Mouse (Mus musculus) cerebellum, postnatal 14 days (tissue): ENCODE results near the gene Tspo2.

Experiments used
- DNase-seq, 2 experiments: peaks; one replicate each; pipeline ENCODE4 v3.0.0; 2021; ENCODE audit warnings: mixed read lengths in 2 of 2

The Tspo2 gene

DNA sequence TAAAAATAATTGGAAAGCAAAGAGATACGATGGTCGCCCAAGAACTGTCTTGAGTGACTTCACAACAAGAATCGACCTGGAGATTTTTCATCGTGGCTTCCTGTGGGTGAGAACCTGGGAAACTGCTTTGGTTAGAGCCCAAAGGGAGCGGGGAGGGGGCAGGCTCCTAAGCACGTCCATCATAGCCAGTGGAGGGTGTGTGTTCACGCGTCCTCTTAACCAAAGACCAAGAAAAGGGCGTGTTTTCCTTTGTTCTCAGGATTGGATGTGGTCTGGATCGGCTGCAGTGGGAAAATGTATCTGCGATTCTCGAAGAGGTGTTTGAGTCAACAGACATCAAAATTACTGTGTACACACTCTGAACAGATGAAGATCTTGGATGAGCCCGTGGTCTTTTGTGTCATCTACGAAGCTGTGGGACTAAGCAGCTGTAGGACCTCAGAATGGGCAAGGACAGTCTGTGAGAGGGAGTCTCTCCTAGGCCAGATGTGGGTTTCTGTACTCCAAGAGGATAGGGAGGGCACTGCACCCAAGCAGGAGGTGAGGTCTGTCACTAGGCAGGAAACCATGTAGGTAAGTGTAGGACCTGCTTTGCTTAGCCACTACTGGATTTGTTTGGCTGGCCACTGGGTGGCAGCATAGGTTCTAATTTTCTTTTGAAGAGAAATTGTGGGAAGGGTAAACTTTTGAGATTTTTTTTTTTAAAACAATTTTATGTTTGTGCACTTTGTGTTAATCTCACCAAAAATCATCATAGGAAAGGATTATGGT, 34.7 kb downstream of the Tspo2 start:
- DNase-seq: peak; percentile 83 to 86

DNA sequence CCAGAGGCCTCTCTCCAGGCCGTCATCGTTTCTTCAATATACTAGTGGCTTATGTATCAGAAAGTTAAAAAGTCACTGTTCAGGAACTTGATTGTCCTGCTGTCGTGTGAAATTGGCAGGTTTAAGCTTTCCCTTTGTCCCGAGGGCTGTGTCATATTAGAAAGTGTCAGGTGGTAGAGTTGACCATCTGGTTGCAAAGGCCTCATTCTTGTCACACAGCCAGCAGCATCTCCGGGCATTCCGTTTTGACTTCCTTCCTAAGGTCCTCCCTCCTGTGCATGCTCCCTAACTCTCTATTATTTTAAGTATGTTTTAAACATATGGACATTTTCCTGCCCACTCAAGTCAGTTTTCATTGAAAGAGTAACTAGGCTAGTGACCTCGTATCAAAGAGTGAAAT, 35.3 kb downstream of the Tspo2 start:
- peak; percentile 75 to 77 for DNase-seq

DNA sequence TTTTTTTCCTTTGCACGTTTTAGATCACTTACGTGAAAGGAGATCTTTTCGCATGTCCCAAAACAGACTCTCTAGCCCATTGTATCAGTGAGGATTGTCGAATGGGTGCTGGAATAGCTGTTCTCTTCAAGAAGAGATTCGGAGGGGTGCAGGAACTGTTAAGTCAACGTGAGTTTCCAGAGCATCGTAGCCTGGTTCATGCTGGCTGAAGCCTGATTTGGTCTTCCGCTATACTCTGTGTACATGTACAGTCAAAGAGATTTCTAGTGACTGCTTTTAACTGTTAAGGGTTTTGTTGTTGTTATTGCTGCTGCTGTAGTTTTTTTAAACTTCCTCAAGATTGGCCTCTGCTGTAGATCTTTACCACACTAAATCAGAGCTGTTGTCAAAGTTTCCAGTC, 40.1 kb downstream of the Tspo2 start:
- DNase-seq: no peak

- DNase-seq: no peak
Measured at GRCm38 (mm10) chr17:48410299-48410785, 41.0 kb downstream of the Tspo2 start.

DNA sequence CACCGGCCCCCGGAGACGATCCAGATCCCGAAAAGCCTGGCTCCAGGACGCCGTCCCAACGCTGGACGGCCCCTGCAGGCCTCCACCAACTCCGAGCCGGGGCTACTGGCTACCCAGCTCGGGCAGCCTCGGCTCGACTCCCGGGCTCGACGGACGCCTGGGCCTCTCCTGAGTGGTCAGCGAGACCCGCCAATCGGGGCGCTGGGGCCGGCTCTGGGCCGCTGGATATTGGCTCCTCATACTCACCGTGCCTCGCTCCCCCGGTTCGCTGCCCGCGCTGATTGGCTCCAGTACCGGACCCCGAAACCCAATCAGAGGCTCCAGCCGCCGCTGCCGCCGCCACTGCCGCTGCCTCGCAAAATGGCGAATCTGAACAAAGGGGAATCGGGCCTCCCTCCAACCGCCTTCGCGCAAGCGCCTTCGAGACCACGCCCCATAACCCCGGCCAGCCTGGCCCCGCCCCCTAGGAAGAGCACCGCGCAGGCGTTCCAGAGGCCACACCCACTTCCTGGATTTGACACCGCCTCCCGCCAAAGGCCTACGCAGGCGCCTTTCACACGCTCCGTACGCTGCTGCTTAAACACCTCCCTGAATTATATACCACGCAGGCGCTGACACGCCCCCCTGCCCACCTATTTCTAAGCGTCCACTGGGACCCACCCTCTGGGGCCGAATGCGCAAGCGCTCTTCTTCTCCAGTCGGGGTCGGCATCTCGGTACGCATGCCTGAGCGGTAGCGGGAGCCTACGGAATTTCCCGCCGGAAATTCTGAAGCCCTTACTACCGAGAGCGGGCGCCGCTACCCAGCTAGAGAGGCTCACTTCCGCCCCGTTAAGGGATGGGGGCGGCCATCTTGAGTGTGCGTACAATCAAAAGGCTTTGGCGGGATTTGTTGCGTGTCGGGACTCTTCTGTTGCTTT, 41.7 kb downstream of the Tspo2 start, which contains the start of the genes Nfya and Oard1:
Gene Nfya (minus strand): TSS at position 527 of the 919 bp plus-strand sequence.
Gene Oard1 (plus strand): TSS at position 635 of the 919 bp plus-strand sequence.
- DNase-seq: peak; percentile 100

DNA sequence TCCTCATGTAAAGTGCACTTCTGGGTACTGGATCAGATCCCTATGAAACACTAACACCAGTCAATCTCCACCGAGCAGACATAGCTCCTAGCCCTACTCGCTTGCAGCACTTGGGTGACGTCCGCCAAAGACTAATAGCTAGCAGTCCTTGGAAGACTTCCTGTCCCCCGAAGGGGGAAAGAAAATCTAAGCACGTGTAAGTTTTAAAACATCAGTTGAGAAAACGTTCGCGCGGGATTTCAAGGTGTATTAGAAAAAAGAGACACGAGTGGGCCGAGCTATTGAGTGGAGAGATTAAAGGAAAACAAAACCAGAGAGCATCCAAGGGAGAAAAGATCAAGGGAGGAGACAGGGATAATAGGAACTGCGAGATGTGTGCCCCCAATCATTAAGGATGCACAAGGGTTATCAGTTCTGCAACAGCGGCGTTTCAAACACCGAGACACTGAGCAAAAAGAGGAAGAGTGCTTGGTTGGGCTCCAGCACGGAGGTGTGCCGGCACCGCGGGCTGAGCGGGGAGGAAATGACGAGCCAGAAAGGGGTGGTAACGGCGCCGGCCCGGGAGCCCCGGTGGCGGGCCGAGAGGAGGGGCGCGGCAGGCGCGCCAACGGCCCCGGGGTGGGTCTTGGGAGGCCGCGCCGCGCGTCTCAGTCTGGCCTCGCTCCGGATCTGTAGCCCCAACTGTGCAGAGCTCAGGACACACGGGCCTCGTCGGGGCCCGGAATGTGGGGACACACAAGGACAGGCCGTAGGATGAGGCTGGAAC, 42.6 kb downstream of the Tspo2 start:
- DNase-seq: peak; percentile 78 to 82

DNA sequence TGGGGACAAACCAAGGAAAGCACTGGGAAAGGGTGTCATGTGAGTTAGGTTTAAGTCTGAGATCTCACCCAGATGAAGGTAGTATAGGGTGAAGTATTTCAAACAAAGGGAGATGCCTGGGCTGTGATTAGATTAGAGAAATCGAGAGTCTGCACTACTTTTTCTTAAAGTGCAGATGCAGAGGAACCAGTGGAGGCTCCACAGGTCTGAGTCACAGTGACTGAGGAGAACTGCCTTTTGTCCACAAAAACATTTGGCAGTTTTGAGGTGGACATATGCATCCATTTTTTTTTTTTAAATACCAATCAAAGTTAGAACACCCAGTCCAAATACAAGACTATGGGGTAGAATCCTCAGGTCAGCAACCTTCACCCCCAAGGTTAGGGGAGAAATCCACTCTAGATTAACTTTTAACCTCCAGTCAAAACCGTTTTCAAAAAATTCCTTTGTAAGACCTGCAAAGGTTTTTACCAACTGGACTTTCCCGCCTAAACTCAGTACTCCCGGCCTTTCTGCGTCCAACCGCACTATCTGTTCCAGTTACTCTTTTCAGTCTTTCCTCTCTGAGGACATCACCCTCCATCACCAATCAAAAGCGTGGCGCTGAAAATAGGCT, 43.3 kb downstream of the Tspo2 start:
- no peak for DNase-seq

DNA sequence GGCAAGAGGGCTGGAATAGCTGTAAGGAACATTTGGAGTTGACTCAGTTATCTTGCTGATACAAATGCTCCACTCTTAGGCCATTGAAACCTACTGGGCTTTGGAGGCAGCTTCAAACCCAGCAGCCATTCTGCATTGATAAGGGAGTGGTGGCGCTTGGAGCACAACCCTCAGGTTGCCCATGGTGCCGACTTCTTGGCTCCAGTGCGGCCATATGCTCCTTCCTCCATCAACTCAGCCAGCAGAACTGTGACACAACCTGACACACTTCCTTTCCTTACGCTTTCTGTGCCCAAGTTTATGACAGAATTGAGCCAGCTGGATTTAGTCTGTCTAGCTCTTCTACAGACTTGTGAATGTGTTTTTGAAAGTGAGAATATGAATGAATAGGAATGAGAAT, 44.2 kb downstream of the Tspo2 start:
- peak; percentile 52 to 70 for DNase-seq

DNA sequence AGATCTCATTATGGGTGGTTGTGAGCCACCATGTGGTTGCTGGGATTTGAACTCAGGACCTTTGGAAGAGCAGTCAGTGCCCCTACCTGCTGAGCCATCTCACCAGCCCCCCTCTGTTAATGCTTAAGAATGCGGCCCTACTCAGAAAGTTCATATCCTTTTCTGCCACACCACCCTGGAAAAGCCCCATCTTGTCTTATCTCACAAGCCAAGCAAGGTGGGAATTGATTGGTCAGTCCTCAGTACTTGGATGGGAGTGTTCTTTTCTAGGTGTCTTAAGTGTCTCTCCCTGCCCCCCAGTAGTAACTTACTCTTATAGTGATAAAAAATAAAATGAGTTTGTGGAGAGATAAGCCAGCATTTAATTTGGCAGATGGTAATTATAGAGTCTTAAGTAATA, 46.6 kb downstream of the Tspo2 start:
- no peak for DNase-seq

GRCm38 (mm10) chr17:48403848-48404247, 47.5 kb downstream of the Tspo2 start:
- DNase-seq: no peak

- no peak for DNase-seq
Measured at GRCm38 (mm10) chr17:48402751-48403150, 48.6 kb downstream of the Tspo2 start.

GRCm38 (mm10) chr17:48401710-48402109, 49.6 kb downstream of the Tspo2 start:
- DNase-seq: no peak
